Mouse (Mus musculus) hindlimb bud, embryonic 11.5 days (tissue): ENCODE measurements around the gene Dbp.
"Not testable (repeated sequence)": the region's sequence is repeated elsewhere in the genome, so short reads cannot be mapped to it uniquely, and the experiment has no call there.

Experiments
- DNase-seq: peaks from one replicate; pipeline ENCODE4 v3.0.0-alpha.2; 2012; ENCODE audit warnings: low read depth, low spot score; ENCODE audit errors: extremely low spot score

The Dbp gene

DNA sequence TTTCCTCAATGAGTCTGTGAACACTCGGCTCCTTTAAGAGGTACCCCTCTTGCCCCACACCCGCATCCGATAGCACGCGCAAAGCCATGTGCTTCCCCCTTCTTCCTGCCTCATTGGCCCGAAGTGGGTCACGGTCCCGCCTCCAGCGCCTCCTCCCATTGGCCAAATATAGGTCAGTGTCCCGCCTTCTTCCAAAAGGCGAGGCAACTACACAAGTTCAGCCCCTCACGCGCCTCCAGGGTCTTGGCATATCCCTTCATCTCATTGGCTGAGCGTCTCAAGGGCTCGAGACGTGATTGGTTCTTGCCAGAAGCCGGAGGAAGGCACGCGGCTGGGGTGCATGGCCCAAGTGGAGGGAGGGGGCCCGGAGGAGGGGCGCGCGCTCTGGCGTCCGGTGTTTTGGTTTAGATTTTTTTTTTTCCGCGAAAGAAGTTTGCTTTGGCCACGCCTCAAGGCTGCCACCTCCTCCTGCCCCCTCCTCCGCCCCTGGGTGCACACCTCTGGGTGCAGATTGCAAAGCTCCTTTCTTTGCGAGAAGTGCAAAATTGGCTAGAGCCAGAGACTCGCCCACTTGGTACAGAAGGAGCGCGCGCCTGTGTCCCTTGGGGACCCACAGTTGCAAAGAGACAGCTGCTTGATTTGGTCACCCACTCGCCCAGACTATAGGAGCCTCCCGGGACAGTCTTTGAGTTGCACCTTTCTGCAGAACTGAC lies at the start of gene Dbp:
Gene Dbp, plus strand, starts transcription at position 359 of the 713 bp plus-strand sequence.
- DNase-seq: peak; percentile 97

DNA sequence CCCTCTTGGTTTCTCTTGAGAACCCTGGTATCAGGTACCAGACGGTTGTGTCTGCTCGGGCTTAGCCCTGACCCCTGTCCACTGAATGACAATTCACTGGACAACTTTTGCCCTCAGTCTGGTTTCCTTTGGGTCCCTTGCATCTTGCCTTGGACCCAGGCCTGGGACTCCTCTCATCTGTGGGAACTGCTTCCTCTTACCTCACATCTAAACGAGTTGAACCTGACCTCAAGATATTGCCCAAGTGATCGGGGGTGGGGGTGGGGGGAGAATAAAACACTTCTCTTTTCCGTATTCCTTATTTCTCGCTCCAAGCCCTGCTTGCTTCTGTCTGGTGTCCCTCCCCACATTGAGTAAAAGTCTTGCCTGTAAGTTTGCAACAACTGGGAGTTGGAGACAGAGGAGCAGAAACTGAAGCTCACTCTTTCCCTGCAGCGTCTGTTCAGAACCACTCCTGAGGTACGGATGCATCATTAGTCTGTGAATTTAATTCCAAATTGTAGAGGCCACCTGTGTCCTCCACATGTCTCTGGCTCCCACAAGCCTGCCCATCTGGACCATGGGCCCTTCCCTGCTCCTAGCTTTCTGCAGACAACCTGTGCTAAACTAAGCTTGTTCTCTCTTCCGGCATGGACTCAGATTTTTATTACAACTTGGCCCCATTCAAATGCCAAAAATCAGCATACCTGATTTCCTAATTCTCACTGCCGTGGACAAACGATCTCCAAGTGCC lies 44.0 kb upstream of the Dbp start:
- no peak for DNase-seq

DNA sequence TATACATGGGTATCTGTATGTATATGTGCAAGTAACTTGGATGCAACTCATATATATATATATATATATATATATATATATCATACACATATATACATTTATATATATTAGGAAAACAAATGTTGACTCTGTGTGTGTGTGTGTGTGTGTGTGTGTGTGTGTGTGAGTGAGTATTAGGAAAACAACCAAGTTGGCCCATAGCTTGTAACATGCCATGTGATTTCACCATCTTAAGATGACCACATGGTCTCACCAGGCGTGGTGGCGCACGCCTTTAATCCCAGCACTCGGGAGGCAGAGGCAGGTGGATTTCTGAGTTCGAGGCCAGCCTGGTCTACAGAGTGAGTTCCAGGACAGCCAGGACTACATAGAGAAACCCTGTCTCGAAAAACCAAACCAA lies 43.2 kb upstream of the Dbp start:
- not testable (repeated sequence) for DNase-seq

DNA sequence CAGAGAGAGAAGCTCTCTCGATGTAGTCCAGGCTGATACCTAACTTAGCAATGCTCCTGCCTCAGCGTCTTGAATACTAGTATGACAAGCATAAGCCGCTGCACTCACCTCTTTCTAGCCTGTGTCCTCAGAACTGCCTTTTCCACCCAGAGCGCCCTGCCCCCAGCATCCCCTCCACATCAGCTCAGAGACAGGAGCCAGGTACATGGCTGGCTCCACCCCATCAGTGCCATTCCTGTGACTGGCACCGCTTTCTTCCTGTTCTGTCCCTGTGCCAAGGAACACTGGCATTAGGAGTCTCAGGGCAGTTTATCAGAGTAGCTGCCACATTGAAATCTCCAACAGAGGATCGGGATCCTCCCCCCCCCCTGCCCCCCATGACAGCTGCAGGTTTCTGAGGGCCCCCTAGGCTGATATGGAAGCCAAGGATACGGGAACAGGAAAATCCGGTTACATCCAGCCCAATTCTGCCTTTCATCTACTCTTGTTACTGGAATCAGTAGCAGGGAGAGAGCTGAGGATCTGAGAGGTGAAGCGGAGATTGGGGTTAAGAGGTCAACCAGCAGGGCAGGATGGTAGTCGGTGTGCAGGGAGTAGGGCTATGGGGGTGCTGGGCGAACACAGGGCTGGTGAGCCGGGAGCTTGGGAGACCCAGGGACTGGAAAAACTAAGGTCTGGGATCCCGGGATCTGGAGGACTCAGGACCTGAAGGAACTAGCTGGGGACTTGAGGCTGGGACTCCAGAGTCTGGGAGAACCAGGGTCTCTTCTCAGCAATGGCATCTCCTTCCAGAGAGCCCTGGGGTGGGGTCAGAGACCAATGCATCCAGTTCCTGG lies 39.4 kb upstream of the Dbp start:
- no peak for DNase-seq

DNA sequence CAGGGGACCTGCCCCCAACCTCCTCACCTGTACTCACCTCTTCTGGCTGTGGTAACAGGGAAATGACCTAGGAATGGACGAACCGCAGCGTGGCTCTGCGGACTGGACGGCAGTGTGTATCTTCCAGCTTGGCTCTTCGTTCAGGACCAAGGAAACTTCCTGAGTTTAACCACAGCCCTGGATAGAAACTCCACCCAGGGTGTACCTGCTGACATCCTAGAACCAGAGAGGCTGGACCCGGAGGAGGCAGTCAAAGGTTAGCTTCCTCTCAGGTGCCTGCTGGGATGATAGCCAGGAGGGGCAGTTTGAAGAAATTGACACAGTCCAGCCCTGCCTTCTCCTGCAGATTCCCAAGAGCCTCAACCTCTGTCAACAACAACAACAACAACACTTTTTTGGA lies 38.7 kb upstream of the Dbp start, which contains the start of gene Fut2:
Gene Fut2, minus strand, starts transcription at position 234 of the 400 bp plus-strand sequence.
- no peak for DNase-seq

DNA sequence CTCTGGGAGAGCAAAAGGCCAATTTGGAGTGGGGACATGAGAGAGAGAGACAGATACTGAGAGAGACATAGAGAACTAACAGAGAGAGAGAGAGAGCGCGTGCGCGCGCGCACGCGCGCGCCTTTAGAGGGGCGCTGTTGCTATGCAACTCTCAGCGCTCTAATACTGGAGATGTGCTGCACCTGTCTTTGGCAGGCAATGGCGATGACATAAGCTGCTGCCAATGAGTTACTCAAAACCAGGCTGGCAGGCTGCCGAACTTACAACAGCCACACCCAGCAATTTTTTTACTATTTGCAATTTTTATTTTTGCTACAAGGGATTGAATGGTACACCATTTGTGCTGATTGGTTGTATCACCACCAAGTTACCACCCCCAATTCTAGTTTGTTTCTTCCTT lies 37.1 kb upstream of the Dbp start:
- DNase-seq: no peak

DNA sequence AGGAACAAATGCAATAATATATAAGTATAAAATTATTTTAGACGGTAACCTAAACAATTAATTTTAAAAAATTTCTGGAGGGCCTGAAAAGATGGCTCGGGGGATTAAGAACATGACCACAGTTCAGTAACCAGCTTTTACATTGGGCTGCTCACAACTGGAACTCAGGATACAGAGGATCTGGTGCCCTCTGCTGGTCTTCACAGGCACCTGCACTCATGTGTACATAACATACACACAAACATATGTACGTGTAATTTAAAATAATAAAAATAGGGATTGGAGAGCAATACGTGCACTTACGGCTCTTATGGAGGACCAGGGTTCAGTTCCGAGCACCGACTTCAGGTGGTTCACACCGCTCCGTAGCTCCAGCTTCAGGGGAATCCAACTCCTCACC lies 36.0 kb upstream of the Dbp start:
- no peak for DNase-seq

DNA sequence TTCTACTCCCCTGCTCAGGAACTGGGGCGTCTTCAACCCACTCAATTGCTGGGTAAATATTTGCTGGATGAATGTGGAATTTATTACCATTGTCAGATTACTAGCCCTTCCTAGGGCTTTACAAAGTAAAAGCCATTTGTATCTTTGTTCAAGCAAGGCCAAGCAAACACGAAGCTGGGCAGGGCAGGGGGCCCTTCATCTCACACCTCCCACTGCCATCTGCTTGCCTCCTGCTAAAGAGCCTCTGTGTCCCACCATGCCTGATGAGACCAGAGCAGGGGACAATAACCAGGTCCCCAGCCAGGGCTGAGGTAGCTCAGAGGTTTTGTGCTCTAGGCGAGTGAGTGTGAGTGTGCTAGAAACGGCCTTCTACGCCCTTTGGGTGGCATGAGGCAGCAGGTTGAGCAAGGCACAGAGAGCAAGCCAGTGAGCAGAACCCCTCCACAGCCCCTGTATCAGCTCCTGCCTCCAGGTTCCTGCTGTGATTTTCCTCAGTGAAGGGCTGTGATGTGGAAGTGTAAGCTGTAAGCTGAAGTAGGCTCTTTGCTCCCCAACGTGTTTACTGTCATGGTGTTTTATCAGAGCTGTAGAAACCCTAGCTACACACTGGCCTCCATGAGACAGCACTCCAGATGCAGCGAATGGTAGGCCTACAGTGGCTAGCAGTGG lies 27.1 kb upstream of the Dbp start:
- no peak for DNase-seq

DNA sequence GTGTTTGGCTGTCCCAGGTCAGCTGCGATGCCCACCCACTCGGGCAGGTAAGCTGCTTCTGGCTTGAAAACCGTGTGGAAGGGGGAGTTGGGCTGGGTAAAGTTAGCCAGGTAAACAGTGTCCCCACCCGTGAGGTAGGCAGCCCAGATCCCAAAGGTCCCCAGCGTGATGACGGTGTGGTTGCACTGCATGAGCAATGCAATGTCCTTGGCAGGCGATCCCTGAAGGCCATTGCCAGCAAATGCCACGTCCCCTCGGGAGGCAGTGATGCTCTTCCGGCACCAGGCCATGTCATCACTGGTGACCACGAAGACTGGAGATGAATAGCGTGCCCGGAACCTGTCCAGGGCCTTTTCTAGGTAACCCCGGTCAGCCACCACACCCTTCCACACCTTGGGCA lies 26.4 kb upstream of the Dbp start:
- DNase-seq: no peak

DNA sequence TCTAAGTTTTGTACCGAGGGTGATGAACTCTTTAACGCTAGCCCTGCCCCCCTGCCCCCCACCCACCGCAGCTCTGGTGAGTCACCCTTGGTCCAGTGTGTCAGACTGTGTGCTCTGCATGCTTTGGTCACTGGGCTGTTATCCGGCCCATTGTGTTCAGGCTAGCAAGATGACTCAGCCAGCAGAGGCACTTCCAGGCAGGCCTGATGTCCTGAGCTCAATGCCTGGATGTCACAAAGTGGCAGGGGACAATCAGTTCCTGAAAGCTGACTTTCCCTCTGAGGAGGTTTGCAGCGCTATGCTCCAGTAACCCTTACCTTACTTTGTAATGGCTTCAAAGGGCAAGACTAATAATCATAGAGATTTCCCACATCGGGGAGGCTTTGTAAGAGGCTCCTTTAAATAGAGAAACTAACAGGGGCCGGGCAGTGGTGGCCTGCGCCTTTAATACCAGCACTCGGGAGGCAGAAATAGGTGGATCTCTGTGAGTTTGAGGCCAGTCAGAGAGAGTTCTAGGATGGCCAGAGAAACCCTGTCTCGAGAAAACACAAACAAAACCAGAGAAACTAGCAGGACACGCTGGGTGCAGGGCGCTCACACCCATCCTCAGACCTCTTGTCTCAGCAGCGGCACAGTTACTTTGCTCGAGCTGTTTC lies 24.8 kb upstream of the Dbp start:
- no peak for DNase-seq

DNA sequence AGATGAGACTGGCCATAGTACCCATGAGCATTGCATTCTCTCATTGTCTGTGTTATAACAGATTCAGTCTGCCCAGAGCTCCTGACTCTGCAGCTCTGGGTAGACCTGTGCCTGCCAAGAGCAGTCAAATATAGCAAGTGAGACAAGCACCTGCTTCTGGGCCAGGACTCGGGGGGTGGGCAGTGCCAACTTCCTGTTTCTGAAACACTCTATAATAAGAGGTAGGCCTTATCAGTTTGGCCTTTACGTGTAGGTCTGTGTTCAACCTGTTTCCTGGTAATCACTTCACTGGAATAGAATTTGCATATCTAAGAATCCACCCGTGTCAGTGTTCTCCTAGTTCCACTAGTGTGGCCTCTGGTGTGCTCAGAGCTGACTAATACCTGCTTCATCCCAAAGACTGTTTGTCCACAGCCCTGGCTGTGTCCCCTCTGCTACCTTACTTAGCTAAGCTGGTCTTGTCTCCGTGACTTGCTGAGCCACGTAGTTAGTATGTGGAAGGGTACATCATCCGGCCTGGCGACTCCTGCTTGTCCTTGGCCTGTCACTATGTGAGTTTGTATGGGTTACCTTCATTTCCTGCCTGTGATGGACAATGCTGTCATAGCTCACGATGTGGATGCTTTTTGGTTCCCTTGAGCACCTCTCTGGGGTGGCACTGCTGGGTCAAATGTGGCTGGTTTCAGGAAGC lies 23.7 kb upstream of the Dbp start:
- DNase-seq: no peak

DNA sequence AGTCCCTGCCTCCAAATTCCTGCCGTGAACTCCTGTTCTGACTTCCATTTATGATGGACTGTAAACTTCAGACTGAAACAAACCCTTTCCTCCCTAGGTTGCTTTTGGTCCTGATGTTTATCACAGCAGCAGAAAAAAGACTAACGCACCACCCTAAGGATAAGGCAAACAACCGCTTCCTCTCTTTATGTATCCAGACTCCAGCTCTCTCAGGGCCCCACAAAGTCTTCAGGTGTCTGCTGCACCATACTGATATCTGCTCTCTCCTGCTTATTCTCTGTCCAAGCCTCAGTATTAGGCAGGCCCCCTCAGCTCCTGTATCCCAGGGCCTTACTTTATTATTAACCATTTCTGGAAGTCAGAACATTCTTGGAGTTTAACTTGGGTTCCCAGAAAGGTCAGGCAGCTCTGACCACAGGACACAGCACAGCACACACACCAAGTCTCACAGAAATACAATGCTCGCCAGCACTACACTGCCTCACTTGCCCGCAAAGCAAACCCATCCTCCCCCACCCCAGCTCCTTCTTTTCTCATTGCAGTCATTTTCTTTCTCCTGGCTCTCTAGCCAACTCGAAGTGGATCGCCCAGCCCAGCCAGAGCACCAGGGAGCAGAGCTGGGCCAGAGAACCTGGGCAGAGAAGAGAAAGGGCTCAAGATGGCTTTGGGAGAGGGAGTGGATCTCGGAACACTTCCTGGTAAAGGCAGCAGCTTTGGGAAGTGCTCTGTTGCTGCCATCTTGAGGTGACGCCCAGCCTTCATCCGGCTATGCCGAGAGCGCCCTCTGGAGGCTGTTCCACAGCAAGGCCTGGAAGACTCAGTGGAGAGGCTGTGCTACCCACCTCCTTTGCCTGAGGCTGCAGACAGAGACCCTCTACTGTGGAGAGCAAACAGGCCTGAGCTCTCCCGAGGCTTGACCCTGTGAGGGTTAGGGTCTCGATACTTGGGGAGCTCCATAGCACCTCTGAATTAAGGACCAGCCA lies 22.5 kb upstream of the Dbp start:
- peak; percentile 92 for DNase-seq

DNA sequence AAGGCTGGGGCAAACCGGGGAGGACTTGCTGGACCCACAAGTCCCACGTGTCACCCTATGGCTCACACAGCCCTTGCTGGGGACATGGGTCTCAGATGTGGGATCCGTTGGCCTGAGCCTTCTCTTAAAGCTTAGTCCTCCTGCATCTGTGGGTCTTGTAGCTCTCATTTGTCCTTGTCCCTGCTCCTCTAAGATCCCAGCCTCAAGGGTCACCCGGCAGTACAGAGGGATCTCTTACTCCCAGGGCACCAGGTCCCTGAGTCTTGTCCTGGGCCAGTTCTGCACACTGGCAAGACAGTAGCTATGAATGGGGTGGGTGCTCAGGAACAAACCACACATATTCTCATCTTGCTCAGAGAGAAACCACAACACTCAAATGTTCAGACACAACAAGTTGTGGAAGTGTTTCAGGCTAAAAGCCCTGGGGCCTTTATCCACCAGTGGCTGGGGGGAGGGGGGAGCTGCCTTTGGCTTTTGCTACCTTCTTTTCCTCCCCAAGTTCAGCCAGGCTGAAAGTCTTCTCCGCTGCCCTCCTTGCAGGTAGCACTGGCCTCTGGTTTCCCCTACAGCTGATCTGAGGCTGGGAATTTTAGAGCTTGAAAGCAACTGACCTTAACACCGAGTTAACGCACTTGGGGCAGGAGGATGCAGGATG lies 21.4 kb upstream of the Dbp start, which contains the start of gene Ntn5:
Gene Ntn5, plus strand, starts transcription at position 627 of the 655 bp plus-strand sequence.
- no peak for DNase-seq

DNA sequence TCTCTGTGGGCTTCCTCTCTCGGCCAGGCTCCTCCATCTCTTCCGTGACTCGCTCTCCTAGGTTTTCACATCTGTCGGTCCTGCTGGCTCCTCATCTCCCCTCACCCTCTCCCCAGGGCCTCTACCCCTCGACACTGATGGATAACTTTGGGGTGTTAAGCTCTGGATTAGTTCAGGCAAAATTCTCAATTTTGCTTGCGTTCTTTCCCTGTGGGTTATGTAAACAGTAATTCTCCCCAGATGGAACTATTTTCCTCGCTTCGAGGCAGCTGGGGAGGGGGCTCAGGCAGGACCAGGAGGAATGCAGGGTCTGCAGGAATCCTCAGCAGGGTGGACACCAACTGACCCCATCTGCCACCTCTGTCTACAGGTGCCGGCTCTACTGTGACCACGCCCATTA lies 19.1 kb upstream of the Dbp start:
- DNase-seq: no peak

DNA sequence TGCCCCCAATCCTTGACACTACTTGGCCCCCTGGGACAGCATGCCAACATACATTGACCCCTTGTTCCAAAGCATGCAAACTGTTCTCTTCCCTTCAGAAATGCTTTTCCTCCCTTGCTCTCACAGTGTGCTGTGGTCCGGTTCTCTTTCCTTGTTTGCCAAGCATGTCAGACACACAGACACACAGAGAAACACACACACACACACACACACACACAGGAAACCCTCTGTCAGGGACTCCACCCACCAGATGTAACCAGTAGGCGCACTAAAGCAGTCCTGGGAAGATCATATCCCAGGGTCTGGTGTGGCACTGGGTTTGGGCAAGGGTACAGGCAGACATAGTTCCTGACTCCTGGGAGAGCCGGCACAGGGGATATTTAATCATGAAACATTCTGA lies 18.0 kb upstream of the Dbp start:
- DNase-seq: no peak

DNA sequence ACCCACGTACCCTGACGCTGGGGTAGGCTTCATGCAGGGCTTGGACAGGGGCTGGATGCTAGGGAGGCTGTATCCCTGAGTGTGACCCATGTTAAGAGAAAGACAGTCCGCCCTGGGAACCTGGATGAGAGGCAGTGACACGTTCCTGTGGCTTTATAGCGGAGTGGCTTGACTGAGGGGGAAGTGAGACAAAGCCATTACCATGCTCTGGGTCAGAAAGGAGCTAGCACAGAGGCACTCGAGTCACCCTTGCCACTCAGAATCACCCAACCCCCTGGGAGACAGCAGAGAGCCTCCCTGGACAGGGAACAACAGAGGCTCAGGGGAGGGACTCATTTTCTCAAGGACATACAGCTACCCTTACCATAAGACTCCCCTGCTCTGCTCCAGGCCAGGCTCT lies 15.8 kb upstream of the Dbp start:
- no peak for DNase-seq

DNA sequence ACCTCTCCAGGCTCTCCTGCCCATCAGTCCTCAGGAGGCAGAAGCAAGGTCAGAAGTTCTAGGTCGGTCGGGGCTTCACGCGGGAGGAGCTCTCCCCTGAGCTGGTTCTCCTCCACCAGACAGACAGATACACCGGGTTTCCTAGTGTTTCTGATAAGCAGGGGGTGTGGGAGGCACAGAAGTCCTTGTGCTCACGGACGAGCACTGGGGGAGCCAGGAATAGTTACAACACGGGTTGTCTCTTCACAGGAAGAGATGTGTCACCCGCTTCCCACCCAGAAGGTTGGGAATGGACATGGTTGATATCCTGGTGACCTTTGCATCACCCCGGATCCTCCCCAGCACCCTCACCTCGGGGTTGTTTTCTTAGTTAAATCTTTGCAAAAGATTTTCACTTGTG lies 15.1 kb upstream of the Dbp start:
- no peak for DNase-seq

DNA sequence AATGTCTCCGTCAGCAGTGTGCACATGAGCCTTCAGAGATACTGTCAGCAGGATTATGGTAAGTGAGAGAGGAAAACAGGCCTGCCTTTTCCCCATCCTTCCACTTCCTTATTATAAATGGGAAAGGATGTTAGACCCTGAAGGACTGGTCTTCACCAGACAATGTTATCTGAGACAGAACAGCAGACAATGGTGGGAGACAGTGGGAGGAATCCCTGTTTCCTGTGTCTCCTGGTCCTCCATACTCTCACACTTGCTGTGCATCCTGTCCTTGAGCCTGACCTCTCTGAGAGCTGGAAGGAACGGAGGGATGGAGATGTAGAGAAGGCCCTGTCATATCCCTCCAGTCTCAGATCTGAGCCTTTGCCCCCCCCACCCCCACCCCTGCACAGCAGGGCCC lies 12.5 kb upstream of the Dbp start:
- no peak for DNase-seq
